Mouse (Mus musculus) heart, postnatal 0 days (tissue): ENCODE measurements at regions not wholly inside any gene's neighbourhood (a gene's known extent, or its start where the extent isn't known, plus 50 kb on each side); places are given as distances from the start of the nearest gene placed in this dataset.

Experiments used
- ATAC-seq: fragments of 200-750 bp; cut with Nextera tagmentation; 2 replicates; pipeline ENCODE4 v1.8.0; 2017; ENCODE audit warnings: low read depth, moderate number of reproducible peaks, moderate library complexity; ENCODE audit not compliant: insufficient read depth
- DNase-seq: peaks from one replicate; pipeline ENCODE4 v3.0.0-alpha.2; 2016; ENCODE audit warnings: low spot score
- H3K27ac ChIP-seq: fragments of 300-500 bp; sonication (generic); 2 replicates; pipeline ENCODE4 v1.5.1; 2014; ENCODE audit warnings: low read depth, mild to moderate bottlenecking
- H3K27me3 ChIP-seq: fragments of 300-500 bp; sonication (generic); 2 replicates; pipeline ENCODE4 v1.6.1; 2014; ENCODE audit warnings: low read length, mixed read lengths; ENCODE audit not compliant: control insufficient read depth, insufficient read depth
- H3K36me3 ChIP-seq: fragments of 300-500 bp; sonication (generic); replicated peaks from 2 replicates; pipeline ENCODE4 v1.6.1; 2014; ENCODE audit warnings: low read length, mixed read lengths; ENCODE audit not compliant: control insufficient read depth, insufficient read depth
- H3K4me1 ChIP-seq: fragments of 300-500 bp; sonication (generic); 2 replicates; pipeline ENCODE4 v1.6.1; 2014; ENCODE audit warnings: antibody characterized with exemption; ENCODE audit not compliant: control insufficient read depth, insufficient read depth
- H3K4me2 ChIP-seq: fragments of 300-500 bp; sonication (generic); 2 replicates; pipeline ENCODE4 v1.6.1; 2014; ENCODE audit warnings: low read depth, mild to moderate bottlenecking, low read length, moderate library complexity
- H3K4me3 ChIP-seq: fragments of 300-500 bp; sonication (generic); 2 replicates; pipeline ENCODE4 v1.5.1; 2014; ENCODE audit warnings: low read depth, low read length
- H3K9ac ChIP-seq: fragments of 300-500 bp; sonication (generic); replicated peaks from 2 replicates; pipeline ENCODE4 v1.6.1; 2014; ENCODE audit warnings: low read depth, low read length, mixed read lengths
- H3K9me3 ChIP-seq: fragments of 300-500 bp; sonication (generic); replicated peaks from 2 replicates; pipeline ENCODE4 v1.6.1; 2016; ENCODE audit warnings: low read length; ENCODE audit not compliant: control insufficient read depth
- CTCF ChIP-seq: IDR thresholded peaks from 2 replicates; pipeline ENCODE4 v1.5.1; 2016; ENCODE audit warnings: antibody characterized with exemption, control low read depth, low read depth
- EP300 ChIP-seq: IDR thresholded peaks from 2 replicates; pipeline ENCODE4 v1.6.1; 2016; ENCODE audit warnings: antibody characterized with exemption, low read depth
- WGBS: fragments of 180-500 bp; shearing (Covaris S2); extraction: QIAGEN DNeasy Blood & Tissue Kit; methylation state at CpG from one replicate; pipeline ENCODE4 v1.1.7; 2014; 5-methylcytosine and 5-hydroxymethylcytosine counted together

- Histone ChIP-seq H3K4me3 (no peak overlapping the region), H3K27me3 (no peaks in the 10 kb centered on the region), H3K9me3 (peaks cover 9% of the 10 kb centered on the region), H3K27ac (no peak overlapping the region), H3K4me1 (peaks cover 7% of the 10 kb centered on the region; the same call in 1 of the 2 replicates), H3K4me2 (no peak overlapping the region), H3K9ac (no peak overlapping the region), H3K36me3 (no peaks in the 10 kb centered on the region)
- DNase-seq: no peak
- no peak for ATAC-seq
- 65% methylated on average over 10 of the region's 10 CpGs for WGBS
- TF ChIP-seq CTCF (no peak), EP300 (no peak)
These were observed 78.8 kb upstream of the Pias1 start for GRCm38 (mm10) chr9:63066384-63067053.

- TF ChIP-seq EP300 (no peak), CTCF (no peak)
- DNase-seq (no peak), ATAC-seq (no peak)
- no peak overlapping the region for H3K4me2 ChIP-seq
- H3K36me3 ChIP-seq: no peaks in the 10 kb centered on the region
- H3K27ac ChIP-seq: no peak overlapping the region
- H3K4me1 ChIP-seq: peaks cover 10% of the 10 kb centered on the region; the same call in 1 of the 2 replicates
- H3K27me3 ChIP-seq: no peaks in the 10 kb centered on the region
- H3K4me3 ChIP-seq: no peak overlapping the region
- H3K9me3 ChIP-seq: peaks cover 9% of the 10 kb centered on the region
- WGBS: 93% methylated on average over 2 of the region's 2 CpGs
- no peak overlapping the region for H3K9ac ChIP-seq
These were observed 75.8 kb upstream of the Pias1 start for GRCm38 (mm10) chr9:63063525-63063924.

- no peak overlapping the region for H3K4me2 ChIP-seq
- DNase-seq (no peak), ATAC-seq (no peak)
These were observed 73.0 kb upstream of the Pias1 start for GRCm38 (mm10) chr9:63060740-63061139.

DNA sequence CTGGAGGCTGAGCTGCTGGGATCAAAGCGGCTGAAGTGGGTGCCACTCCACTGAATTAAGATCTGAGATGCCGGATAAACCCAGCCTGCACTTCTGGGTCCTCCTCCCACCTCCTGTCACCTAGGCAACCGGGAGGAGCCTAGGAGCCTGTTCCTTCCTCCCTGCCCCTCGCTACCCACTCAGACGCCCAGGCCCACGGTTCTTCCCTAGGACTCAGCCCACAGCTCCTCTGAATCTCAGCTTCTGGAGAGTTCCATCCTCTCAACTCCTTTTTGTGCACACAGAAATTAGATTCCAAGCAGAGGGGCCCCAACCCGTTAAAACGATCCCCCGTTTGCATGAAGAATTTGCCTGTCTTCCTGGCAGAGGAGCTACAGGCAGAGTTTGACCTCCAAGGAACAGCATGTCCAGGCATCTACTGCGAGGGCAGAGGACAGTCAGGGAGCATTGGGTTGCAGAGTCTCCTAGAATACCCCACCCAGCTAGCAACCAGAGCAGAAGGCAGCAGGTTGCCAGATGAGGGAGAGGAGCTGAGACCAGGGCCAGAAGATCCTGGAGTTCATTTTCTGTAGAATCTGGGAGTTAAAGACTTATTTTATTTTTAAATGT, 71.6 kb upstream of the Pias1 start:
- Histone ChIP-seq H3K4me2 (peak overlapping the region; percentile 51), H3K36me3 (no peaks in the 10 kb centered on the region), H3K27me3 (no peaks in the 10 kb centered on the region), H3K4me1 (peaks cover 10% of the 10 kb centered on the region; the same call in 1 of the 2 replicates), H3K9me3 (peaks cover 9% of the 10 kb centered on the region), H3K4me3 (peak overlapping the region; percentile 20), H3K9ac (0 out of 2 replicates have a peak overlapping the region, but pooled peaks have one; percentile 7), H3K27ac (no peak overlapping the region)
- TF ChIP-seq EP300: no peak
- no peak for TF ChIP-seq CTCF
- ATAC-seq: peak; percentile 60
- peak; percentile 51 for DNase-seq
- 9% methylated on average over 10 of the region's 10 CpGs for WGBS

More at GRCm38 (mm10) chr9:63060740-63061139, 73.0 kb upstream of the Pias1 start:
- WGBS: 80% methylated on average over 5 of the region's 5 CpGs
- H3K36me3 ChIP-seq: no peaks in the 10 kb centered on the region
- no peak overlapping the region for H3K4me3 ChIP-seq
- no peak overlapping the region for H3K9ac ChIP-seq
- peaks cover 10% of the 10 kb centered on the region; the same call in 1 of the 2 replicates for H3K4me1 ChIP-seq
- TF ChIP-seq EP300: no peak
- no peak for TF ChIP-seq CTCF
- no peak overlapping the region for H3K27ac ChIP-seq
- H3K9me3 ChIP-seq: peaks cover 9% of the 10 kb centered on the region
- no peaks in the 10 kb centered on the region for H3K27me3 ChIP-seq

DNA sequence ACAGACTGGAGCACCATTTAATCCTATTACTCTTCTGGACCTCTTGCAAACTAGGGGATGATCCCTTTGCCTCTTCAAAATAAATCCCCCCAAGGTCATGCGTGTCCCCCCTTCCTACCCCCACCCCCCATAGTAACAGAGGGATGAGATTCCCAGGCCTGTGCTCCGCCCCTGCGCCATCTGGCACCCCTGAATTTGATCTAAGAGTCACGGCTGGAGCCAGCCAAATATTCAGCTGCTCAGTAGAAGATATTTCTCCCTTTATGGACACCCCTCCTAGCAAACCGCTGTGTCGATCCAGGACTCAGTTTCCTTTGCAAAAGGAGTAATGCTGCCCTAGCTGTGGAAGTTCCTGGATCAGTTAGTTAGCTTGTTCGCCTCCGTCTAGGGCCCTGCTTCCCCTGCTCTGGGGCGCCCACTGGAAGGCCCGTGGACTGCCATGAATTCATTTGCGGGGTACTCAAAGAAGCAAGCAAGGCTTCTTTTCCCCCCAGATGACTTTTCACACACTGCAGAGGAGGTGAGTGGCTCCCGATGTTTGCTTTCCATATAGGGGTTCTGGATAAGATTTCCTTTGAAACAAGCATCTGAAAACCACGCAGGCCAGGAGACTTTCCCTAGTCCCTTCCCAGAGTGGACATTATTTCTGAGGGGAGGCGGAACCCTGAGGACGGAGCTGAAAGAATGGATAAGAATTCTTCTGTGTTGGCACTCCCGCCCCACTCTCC, 70.9 kb upstream of the Pias1 start:
- H3K27me3 ChIP-seq: no peaks in the 10 kb centered on the region
- H3K4me1 ChIP-seq: peaks cover 10% of the 10 kb centered on the region; the same call in 1 of the 2 replicates
- H3K9ac ChIP-seq: 0 out of 2 replicates have a peak overlapping the region, but pooled peaks have one; percentile 7
- H3K36me3 ChIP-seq: no peaks in the 10 kb centered on the region
- H3K9me3 ChIP-seq: peaks cover 9% of the 10 kb centered on the region
- H3K4me3 ChIP-seq: peak overlapping the region; percentile 20
- peak overlapping the region; percentile 51 for H3K4me2 ChIP-seq
- DNase-seq: no peak
- ATAC-seq: no peak
- TF ChIP-seq CTCF (no peak), EP300 (no peak)
- WGBS: 45% methylated on average over 16 of the region's 16 CpGs
- no peak overlapping the region for H3K27ac ChIP-seq
